Mouse (Mus musculus) stomach, embryonic 15.5 days (tissue): Measurements from ENCODE around the gene Pde4a. TPM values are rescaled to one million over a fixed set of nuclear protein-coding genes. Genes with fewer than 3 reads are reported as not detected.

Experiments
- ATAC-seq: fragments of 200-750 bp; cut with Nextera tagmentation; 2 replicates; pipeline ENCODE4 v1.8.0; 2017; ENCODE audit warnings: low read depth, moderate number of reproducible peaks, moderate TSS enrichment; ENCODE audit not compliant: insufficient read depth, low FRiP score
- H3K27ac ChIP-seq: fragments of 300-500 bp; sonication (generic); 2 replicates; pipeline ENCODE4 v1.5.1; 2015; ENCODE audit warnings: mild to moderate bottlenecking, inconsistent platforms
- H3K27me3 ChIP-seq: fragments of 300-500 bp; sonication (generic); replicated peaks from 2 replicates; pipeline ENCODE4 v1.6.1; 2015; ENCODE audit warnings: inconsistent platforms
- H3K36me3 ChIP-seq: fragments of 300-500 bp; sonication (generic); 2 replicates; pipeline ENCODE4 v1.6.1; 2015; ENCODE audit warnings: inconsistent platforms
- H3K4me1 ChIP-seq: fragments of 300-500 bp; sonication (generic); 2 replicates; pipeline ENCODE4 v1.6.1; 2015; ENCODE audit warnings: inconsistent platforms
- H3K4me2 ChIP-seq: fragments of 300-500 bp; sonication (generic); 2 replicates; pipeline ENCODE4 v1.6.1; 2015; ENCODE audit warnings: mild to moderate bottlenecking, inconsistent platforms
- H3K4me3 ChIP-seq: fragments of 300-500 bp; sonication (generic); replicated peaks from 2 replicates; pipeline ENCODE4 v1.5.1; 2015; ENCODE audit warnings: inconsistent platforms
- H3K9ac ChIP-seq: fragments of 300-500 bp; sonication (generic); 2 replicates; pipeline ENCODE4 v1.6.1; 2015; ENCODE audit warnings: inconsistent platforms
- H3K9me3 ChIP-seq: fragments of 300-500 bp; sonication (generic); 2 replicates; pipeline ENCODE4 v1.6.1; 2016; ENCODE audit warnings: inconsistent platforms
- WGBS: fragments of 180-500 bp; shearing (Covaris S2); methylation state at CpG from one replicate; pipeline ENCODE4 v1.1.7; 2015; 5-methylcytosine and 5-hydroxymethylcytosine counted together
- polyA plus RNA-seq: library from polyadenylated mRNA; unstranded; fragments of >200 nt; fragmentation: Nextera tagmentation; extraction: Ambion mirVana; gene quantifications from 2 replicates; pipeline ENCODE4 v1.2.1, GENCODE M21; 2015

The Pde4a gene
- polyA plus RNA-seq, 1 experiment from 2014 or later = 5.9 TPM

GRCm38 (mm10) chr9:21135329-21135890 is 30.1 kb upstream of the Pde4a start:
- H3K4me1 ChIP-seq = peaks cover 3% of the 10 kb centered on the region; the same call in 1 of the 2 replicates
- no peak overlapping the region for H3K4me2 ChIP-seq
- ATAC-seq = no peak
- peak overlapping the region; percentile 26; the same call in 1 of the 2 replicates for H3K27ac ChIP-seq
- WGBS = 71% methylated on average over 4 of the region's 4 CpGs
- no peak overlapping the region for H3K9ac ChIP-seq
- no peaks in the 10 kb centered on the region for H3K9me3 ChIP-seq
- no peak overlapping the region for H3K4me3 ChIP-seq
- peaks cover 20% of the 10 kb centered on the region for H3K36me3 ChIP-seq
- H3K27me3 ChIP-seq = no peaks in the 10 kb centered on the region

- ATAC-seq = no peak
- H3K36me3 ChIP-seq = peaks cover 25% of the 10 kb centered on the region
- H3K4me3 ChIP-seq = no peak overlapping the region
- no peak overlapping the region for H3K4me2 ChIP-seq
- 68% methylated on average over 1 of the region's 1 CpGs for WGBS
- H3K4me1 ChIP-seq = no peaks in the 10 kb centered on the region; the same call in 1 of the 2 replicates
- no peaks in the 10 kb centered on the region for H3K27me3 ChIP-seq
- H3K9me3 ChIP-seq = no peaks in the 10 kb centered on the region
- no peak overlapping the region for H3K27ac ChIP-seq
- H3K9ac ChIP-seq = no peak overlapping the region
Measured at GRCm38 (mm10) chr9:21135941-21136381, 29.6 kb upstream of the Pde4a start.

GRCm38 (mm10) chr9:21136401-21136800 is 29.1 kb upstream of the Pde4a start:
- H3K4me2 ChIP-seq = no peak overlapping the region
- no peak overlapping the region for H3K27ac ChIP-seq
- H3K9ac ChIP-seq = no peak overlapping the region
- 69% methylated on average over 6 of the region's 6 CpGs for WGBS
- no peaks in the 10 kb centered on the region; the same call in 1 of the 2 replicates for H3K4me1 ChIP-seq
- no peaks in the 10 kb centered on the region for H3K9me3 ChIP-seq
- H3K27me3 ChIP-seq = no peaks in the 10 kb centered on the region
- no peak for ATAC-seq
- H3K4me3 ChIP-seq = no peak overlapping the region
- H3K36me3 ChIP-seq = peaks cover 29% of the 10 kb centered on the region

GRCm38 (mm10) chr9:21137229-21137628 is 28.3 kb upstream of the Pde4a start:
- Histone ChIP-seq H3K4me3 (no peak overlapping the region), H3K27me3 (no peaks in the 10 kb centered on the region), H3K4me2 (no peak overlapping the region), H3K9me3 (no peaks in the 10 kb centered on the region), H3K9ac (no peak overlapping the region), H3K4me1 (no peaks in the 10 kb centered on the region; the same call in 1 of the 2 replicates), H3K36me3 (peaks cover 38% of the 10 kb centered on the region), H3K27ac (no peak overlapping the region)
- WGBS = 63% methylated on average over 3 of the region's 3 CpGs
- ATAC-seq = peak; percentile 41; the same call in 1 of the 2 replicates

GRCm38 (mm10) chr9:21138386-21138785 is 27.1 kb upstream of the Pde4a start:
- Histone ChIP-seq H3K4me3 (no peak overlapping the region), H3K27me3 (no peaks in the 10 kb centered on the region), H3K4me2 (no peak overlapping the region), H3K9ac (no peak overlapping the region), H3K27ac (no peak overlapping the region), H3K4me1 (no peaks in the 10 kb centered on the region; the same call in 1 of the 2 replicates), H3K9me3 (no peaks in the 10 kb centered on the region), H3K36me3 (peaks cover 47% of the 10 kb centered on the region)
- ATAC-seq = no peak
- 73% methylated on average over 4 of the region's 4 CpGs for WGBS

GRCm38 (mm10) chr9:21141922-21142321 is 23.6 kb upstream of the Pde4a start:
- ATAC-seq = no peak
- WGBS = 87% methylated on average over 14 of the region's 14 CpGs
- Histone ChIP-seq H3K9me3 (no peaks in the 10 kb centered on the region), H3K27ac (no peak overlapping the region), H3K9ac (no peak overlapping the region), H3K36me3 (peaks cover 54% of the 10 kb centered on the region), H3K4me2 (no peak overlapping the region), H3K4me3 (no peak overlapping the region), H3K4me1 (peaks cover 8% of the 10 kb centered on the region), H3K27me3 (no peaks in the 10 kb centered on the region)

GRCm38 (mm10) chr9:21144361-21144760 is 21.2 kb upstream of the Pde4a start:
- H3K27ac ChIP-seq = no peak overlapping the region
- H3K36me3 ChIP-seq = peaks cover 45% of the 10 kb centered on the region
- H3K9ac ChIP-seq = no peak overlapping the region
- H3K4me1 ChIP-seq = peaks cover 30% of the 10 kb centered on the region
- no peak overlapping the region for H3K4me3 ChIP-seq
- no peak overlapping the region for H3K4me2 ChIP-seq
- no peaks in the 10 kb centered on the region for H3K9me3 ChIP-seq
- 90% methylated on average over 3 of the region's 3 CpGs for WGBS
- ATAC-seq = no peak
- no peaks in the 10 kb centered on the region for H3K27me3 ChIP-seq

- H3K9me3 ChIP-seq = no peaks in the 10 kb centered on the region
- ATAC-seq = no peak
- peaks cover 35% of the 10 kb centered on the region for H3K36me3 ChIP-seq
- no peak overlapping the region for H3K27ac ChIP-seq
- WGBS = 92% methylated on average over 4 of the region's 4 CpGs
- H3K4me1 ChIP-seq = peaks cover 34% of the 10 kb centered on the region
- H3K4me2 ChIP-seq = no peak overlapping the region
- H3K4me3 ChIP-seq = no peak overlapping the region
- H3K27me3 ChIP-seq = no peaks in the 10 kb centered on the region
- no peak overlapping the region for H3K9ac ChIP-seq
Measured at GRCm38 (mm10) chr9:21145431-21145830, 20.1 kb upstream of the Pde4a start.

- 30% methylated on average over 10 of the region's 10 CpGs for WGBS
- H3K9me3 ChIP-seq = no peaks in the 10 kb centered on the region
- H3K4me2 ChIP-seq = peak overlapping the region; percentile 40
- ATAC-seq = 0 out of 2 replicates have a peak, but pooled peaks have one; percentile 6
- H3K4me1 ChIP-seq = peaks cover 34% of the 10 kb centered on the region
- no peaks in the 10 kb centered on the region for H3K27me3 ChIP-seq
- H3K36me3 ChIP-seq = peaks cover 22% of the 10 kb centered on the region
- H3K4me3 ChIP-seq = peak overlapping the region; percentile 12
- H3K9ac ChIP-seq = 0 out of 2 replicates have a peak overlapping the region, but pooled peaks have one; percentile 14
- peak overlapping the region; percentile 59; the same call in 1 of the 2 replicates for H3K27ac ChIP-seq
Measured at GRCm38 (mm10) chr9:21146722-21147121, 18.8 kb upstream of the Pde4a start.

- peaks cover 44% of the 10 kb centered on the region for H3K4me1 ChIP-seq
- H3K9ac ChIP-seq = no peak overlapping the region
Measured at GRCm38 (mm10) chr9:21148427-21148826, 17.1 kb upstream of the Pde4a start.

GRCm38 (mm10) chr9:21149077-21149653 is 16.3 kb upstream of the Pde4a start:
- Histone ChIP-seq H3K27me3 (no peaks in the 10 kb centered on the region), H3K9me3 (no peaks in the 10 kb centered on the region), H3K4me2 (peak overlapping the region; percentile 86), H3K27ac (peak overlapping the region; percentile 83; the same call in 1 of the 2 replicates), H3K36me3 (peaks cover 4% of the 10 kb centered on the region; the same call in 1 of the 2 replicates), H3K9ac (peak overlapping the region; percentile 97), H3K4me1 (peaks cover 51% of the 10 kb centered on the region), H3K4me3 (peak overlapping the region; percentile 93)
- 7% methylated on average over 8 of the region's 8 CpGs for WGBS
- ATAC-seq = no peak

More at GRCm38 (mm10) chr9:21148427-21148826, 17.1 kb upstream of the Pde4a start:
- Histone ChIP-seq H3K4me3 (peak overlapping the region; percentile 93), H3K27ac (no peak overlapping the region), H3K4me2 (peak overlapping the region; percentile 86), H3K9me3 (no peaks in the 10 kb centered on the region), H3K36me3 (peaks cover 8% of the 10 kb centered on the region; the same call in 1 of the 2 replicates), H3K27me3 (no peaks in the 10 kb centered on the region)
- no peak for ATAC-seq
